Mouse (Mus musculus): Measurements from ENCODE around the gene Tlr12. TPM values are rescaled to one million over a fixed set of nuclear protein-coding genes. Genes with fewer than 3 reads are reported as not detected.
A peak's percentile ranks its signal among the peaks of the same experiment; 100 is the strongest.

The Tlr12 gene
- polyA plus RNA-seq, 2 experiments, result 0.14 to 0.81 TPM

GRCm38 (mm10) chr4:128660196-128660595, 41.8 kb upstream of the Tlr12 start:
- Histone ChIP-seq H3K36me3 (replicated peaks; ENCODE audit: control insufficient read depth, insufficient read depth, low read depth) (no peaks in the 10 kb centered on the region), H3K9me3 (ENCODE audit: control insufficient read depth, low read length) (no peaks in the 10 kb centered on the region), H3K27me3 (ENCODE audit: control insufficient read depth, insufficient read depth, low read length) (no peaks in the 10 kb centered on the region), H3K27ac (no peak overlapping the region), H3K4me1 (replicated peaks; ENCODE audit: control insufficient read depth in 2 of 2, insufficient read depth in 2 of 2, low read length in 1 of 2) (peaks cover 0 to 26% of the 10 kb centered on the region in 2 experiments; a peak in 3 of 4 replicates), H3K4me2 (ENCODE audit: low read depth) (no peak overlapping the region), H3K9ac (replicated peaks) (no peak overlapping the region), H3K4me3 (ENCODE audit: insufficient read depth in 1 of 2, low read depth in 2 of 2, low read length in 2 of 2) (no peak overlapping the region)
- DNase-seq (ENCODE audit: low read depth in 3 of 3, low spot score in 3 of 3) (no peak), ATAC-seq (ENCODE audit: insufficient read depth) (no peak)
- TF ChIP-seq CTCF (IDR thresholded peaks at IDR 0.05; ENCODE audit: low read depth) (no peak), EP300 (IDR thresholded peaks at IDR 0.05; ENCODE audit: low read depth) (no peak)
- 72% methylated on average over 8 of the region's 8 CpGs for WGBS (ENCODE audit: insufficient replicate concordance)

DNA sequence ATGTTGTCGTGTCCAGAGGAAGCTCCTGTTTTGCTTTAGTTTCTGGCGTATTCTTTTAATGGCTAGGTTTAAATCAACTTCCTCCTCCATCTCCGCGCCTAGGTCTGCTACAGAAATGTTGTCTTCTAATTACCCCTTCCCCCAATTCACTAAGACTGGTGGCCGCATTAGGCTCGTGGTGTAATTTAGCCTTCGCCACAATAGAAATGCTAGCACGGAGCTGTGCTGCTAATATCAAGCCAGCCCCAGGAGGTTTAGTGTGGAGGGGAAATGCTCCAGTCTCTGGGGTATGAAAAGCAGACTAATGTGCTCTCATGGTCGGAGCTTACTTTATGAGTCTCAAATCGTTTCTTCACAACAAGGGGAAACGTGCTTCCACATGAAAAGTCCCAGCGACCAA, 37.0 kb upstream of the Tlr12 start:
- DNase-seq (ENCODE audit: low read depth in 3 of 3, low spot score in 3 of 3) (no peak), ATAC-seq (ENCODE audit: insufficient read depth) (no peak)
- TF ChIP-seq CTCF (IDR thresholded peaks at IDR 0.05; ENCODE audit: low read depth), result no peak
- TF ChIP-seq EP300 (IDR thresholded peaks at IDR 0.05; ENCODE audit: low read depth), result no peak
- Histone ChIP-seq H3K27me3 (ENCODE audit: control insufficient read depth, insufficient read depth, low read length) (no peaks in the 10 kb centered on the region), H3K4me3 (ENCODE audit: insufficient read depth in 1 of 2, low read depth in 2 of 2, low read length in 2 of 2) (peak overlapping the region; percentile 66 to 83), H3K27ac (no peak overlapping the region), H3K4me1 (replicated peaks; ENCODE audit: control insufficient read depth in 2 of 2, insufficient read depth in 2 of 2, low read length in 1 of 2) (peaks cover 0 to 25% of the 10 kb centered on the region in 2 experiments; a peak in 3 of 4 replicates), H3K9me3 (ENCODE audit: control insufficient read depth, low read length) (no peaks in the 10 kb centered on the region), H3K9ac (replicated peaks) (peak overlapping the region; percentile 67), H3K4me2 (ENCODE audit: low read depth) (peak overlapping the region; percentile 92), H3K36me3 (replicated peaks; ENCODE audit: control insufficient read depth, insufficient read depth, low read depth) (no peaks in the 10 kb centered on the region)
- WGBS (ENCODE audit: insufficient replicate concordance), result 6% methylated on average over 12 of the region's 12 CpGs

DNA sequence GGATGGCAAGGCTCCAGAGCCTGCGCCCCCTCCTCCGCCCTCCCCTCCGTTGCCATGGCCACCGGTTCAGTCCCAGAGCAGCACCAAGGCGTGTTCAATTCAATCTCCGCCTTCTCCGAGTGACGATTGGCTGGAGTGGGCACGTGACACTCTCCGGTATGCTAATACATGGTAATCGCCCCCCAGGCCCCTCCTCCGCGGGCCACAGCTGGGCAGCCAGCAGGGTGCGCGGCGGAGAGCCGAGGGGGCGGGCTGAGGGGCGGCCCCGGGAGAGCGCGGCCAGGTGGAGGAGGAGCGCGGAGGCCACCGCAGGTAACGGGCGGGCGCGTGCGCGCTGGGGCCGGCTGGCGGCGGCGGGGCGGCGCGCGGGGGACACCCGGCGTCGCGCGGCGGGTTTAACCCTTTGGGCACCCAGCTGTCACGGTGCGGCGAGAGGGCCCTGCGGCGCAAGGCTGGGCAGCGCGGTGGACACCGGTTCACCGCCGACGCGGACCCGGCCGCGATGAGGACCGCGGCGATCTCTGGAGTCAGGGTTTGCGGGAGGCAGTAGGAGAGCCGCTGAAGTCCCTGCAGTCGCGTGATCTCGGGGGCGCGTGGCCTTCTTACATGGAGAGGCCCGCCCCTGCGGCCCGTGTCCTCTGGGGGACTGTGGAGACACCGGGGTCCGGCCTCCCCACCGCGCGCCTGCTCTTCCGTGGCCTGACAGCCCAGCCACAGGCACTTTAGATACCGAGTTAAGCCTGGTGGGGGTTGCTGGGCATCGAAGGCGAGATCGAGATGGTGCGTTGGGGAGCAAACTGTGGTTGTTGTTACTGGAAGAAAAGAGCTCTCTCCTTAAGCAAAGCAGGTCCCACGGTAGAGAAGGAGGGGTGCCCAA, 36.3 kb upstream of the Tlr12 start, which contains the start of gene Phc2:
Gene Phc2, plus strand, starts transcription at position 198 of the 877 bp plus-strand sequence.
- peak within 1 kb of the TSS; percentile 66 to 83 for H3K4me3 ChIP-seq (ENCODE audit: insufficient read depth in 1 of 2, low read depth in 2 of 2, low read length in 2 of 2)
- peaks cover 0 to 27% of the 10 kb centered on the region in 2 experiments; a peak in 3 of 4 replicates for H3K4me1 ChIP-seq (replicated peaks; ENCODE audit: control insufficient read depth in 2 of 2, insufficient read depth in 2 of 2, low read length in 1 of 2)
- DNase-seq (ENCODE audit: low read depth in 3 of 3, low spot score in 3 of 3) (peak; percentile 76 to 79 (median 78)), ATAC-seq (ENCODE audit: insufficient read depth) (peak; percentile 99)
- no peaks in the 10 kb centered on the region for H3K36me3 ChIP-seq (replicated peaks; ENCODE audit: control insufficient read depth, insufficient read depth, low read depth)
- TF ChIP-seq EP300 (IDR thresholded peaks at IDR 0.05; ENCODE audit: low read depth) (no peak), CTCF (IDR thresholded peaks at IDR 0.05; ENCODE audit: low read depth) (peak; percentile 48)
- H3K4me2 ChIP-seq (ENCODE audit: low read depth), result peak within 1 kb of the TSS; percentile 92
- peak within 1 kb of the TSS; percentile 67 for H3K9ac ChIP-seq (replicated peaks)
- H3K27ac ChIP-seq, result no peak within 1 kb of the TSS
- H3K27me3 ChIP-seq (ENCODE audit: control insufficient read depth, insufficient read depth, low read length), result no peaks in the 10 kb centered on the region
- H3K9me3 ChIP-seq (ENCODE audit: control insufficient read depth, low read length), result no peaks in the 10 kb centered on the region
- under 1% methylated on average over 83 of the region's 85 CpGs for WGBS (ENCODE audit: insufficient replicate concordance)

DNA sequence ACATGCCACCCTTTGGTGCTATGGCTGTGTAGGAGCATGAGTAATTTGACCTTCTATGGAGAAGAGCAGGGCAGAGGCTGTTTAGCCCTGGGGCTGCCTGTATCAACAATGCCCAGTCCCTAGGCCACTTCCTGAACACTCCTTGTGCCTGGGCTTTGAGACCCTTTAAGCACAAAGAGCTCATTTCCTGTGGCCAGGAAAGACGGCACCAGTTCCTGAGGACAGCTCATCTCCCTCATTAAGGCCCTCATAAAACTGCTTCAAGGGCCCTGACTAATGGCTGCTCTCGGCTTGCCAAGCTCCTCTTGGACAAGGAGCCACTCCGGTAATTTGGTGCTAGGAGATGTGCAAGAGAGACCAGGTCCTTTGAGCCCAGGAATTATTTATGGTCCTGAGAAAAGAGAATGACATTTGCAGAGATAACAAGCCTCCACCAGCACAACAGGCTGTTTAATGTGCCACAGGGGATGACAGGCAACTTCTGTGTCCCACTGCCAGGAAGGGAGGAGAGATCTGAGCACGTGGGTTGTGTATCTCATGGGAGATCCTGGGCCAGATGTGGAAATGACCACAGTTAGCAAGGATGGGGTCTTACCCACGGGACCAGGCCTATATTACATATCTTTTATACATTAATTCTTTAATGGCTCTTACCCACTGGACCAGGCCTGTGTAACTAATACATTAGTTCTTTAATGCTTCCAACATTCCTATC, 34.3 kb upstream of the Tlr12 start:
- no peak overlapping the region for H3K4me2 ChIP-seq (ENCODE audit: low read depth)
- H3K27me3 ChIP-seq (ENCODE audit: control insufficient read depth, insufficient read depth, low read length), result no peaks in the 10 kb centered on the region
- no peak overlapping the region for H3K9ac ChIP-seq (replicated peaks)
- ATAC-seq (ENCODE audit: insufficient read depth) (no peak), DNase-seq (ENCODE audit: low read depth in 3 of 3, low spot score in 3 of 3) (no peak)
- no peaks in the 10 kb centered on the region for H3K9me3 ChIP-seq (ENCODE audit: control insufficient read depth, low read length)
- no peak overlapping the region for H3K4me3 ChIP-seq (ENCODE audit: insufficient read depth in 1 of 2, low read depth in 2 of 2, low read length in 2 of 2)
- H3K36me3 ChIP-seq (replicated peaks; ENCODE audit: control insufficient read depth, insufficient read depth, low read depth), result no peaks in the 10 kb centered on the region
- H3K27ac ChIP-seq, result no peak overlapping the region
- no peak for TF ChIP-seq CTCF (IDR thresholded peaks at IDR 0.05; ENCODE audit: low read depth)
- 22% methylated on average over 5 of the region's 5 CpGs for WGBS (ENCODE audit: insufficient replicate concordance)
- H3K4me1 ChIP-seq (replicated peaks; ENCODE audit: control insufficient read depth in 2 of 2, insufficient read depth in 2 of 2, low read length in 1 of 2), result peaks cover 0 to 35% of the 10 kb centered on the region in 2 experiments; a peak in 3 of 4 replicates

DNA sequence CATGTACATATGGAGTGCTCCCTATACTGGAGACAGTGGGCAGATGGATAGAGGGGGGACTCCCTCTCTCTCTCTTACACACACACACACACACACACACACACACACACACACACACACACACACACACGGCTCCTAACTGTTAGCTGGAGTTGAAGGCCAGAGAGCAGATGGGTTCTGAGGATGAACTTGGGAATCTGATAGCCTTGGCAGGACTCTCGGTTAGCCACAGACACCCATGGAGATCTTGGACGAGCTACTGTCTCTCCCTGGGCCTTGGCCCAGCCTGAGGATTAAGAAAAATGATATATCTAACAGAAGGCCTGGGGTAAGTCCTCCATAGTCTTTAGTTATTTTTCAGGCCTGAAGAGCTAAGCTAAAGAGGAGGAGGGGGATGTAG, 33.1 kb upstream of the Tlr12 start:
- WGBS (ENCODE audit: insufficient replicate concordance), result 32% methylated on average over 3 of the region's 3 CpGs
- no peak for TF ChIP-seq EP300 (IDR thresholded peaks at IDR 0.05; ENCODE audit: low read depth)
- no peak for TF ChIP-seq CTCF (IDR thresholded peaks at IDR 0.05; ENCODE audit: low read depth)
- Histone ChIP-seq H3K27ac (no peak overlapping the region), H3K9me3 (ENCODE audit: control insufficient read depth, low read length) (no peaks in the 10 kb centered on the region), H3K27me3 (ENCODE audit: control insufficient read depth, insufficient read depth, low read length) (no peaks in the 10 kb centered on the region), H3K9ac (replicated peaks) (no peak overlapping the region), H3K36me3 (replicated peaks; ENCODE audit: control insufficient read depth, insufficient read depth, low read depth) (no peaks in the 10 kb centered on the region), H3K4me2 (ENCODE audit: low read depth) (no peak overlapping the region), H3K4me1 (replicated peaks; ENCODE audit: control insufficient read depth in 2 of 2, insufficient read depth in 2 of 2, low read length in 1 of 2) (peaks cover 0 to 29% of the 10 kb centered on the region in 2 experiments; a peak in 2 of 4 replicates), H3K4me3 (ENCODE audit: insufficient read depth in 1 of 2, low read depth in 2 of 2, low read length in 2 of 2) (no peak overlapping the region)
- ATAC-seq (ENCODE audit: insufficient read depth) (no peak), DNase-seq (ENCODE audit: low read depth in 3 of 3, low spot score in 3 of 3) (no peak)
